Mouse (Mus musculus): ENCODE measurements at regions not wholly inside any gene's neighbourhood (a gene's known extent, or its start where the extent isn't known, plus 50 kb on each side); places are given as distances from the start of the nearest gene placed in this dataset.

DNA sequence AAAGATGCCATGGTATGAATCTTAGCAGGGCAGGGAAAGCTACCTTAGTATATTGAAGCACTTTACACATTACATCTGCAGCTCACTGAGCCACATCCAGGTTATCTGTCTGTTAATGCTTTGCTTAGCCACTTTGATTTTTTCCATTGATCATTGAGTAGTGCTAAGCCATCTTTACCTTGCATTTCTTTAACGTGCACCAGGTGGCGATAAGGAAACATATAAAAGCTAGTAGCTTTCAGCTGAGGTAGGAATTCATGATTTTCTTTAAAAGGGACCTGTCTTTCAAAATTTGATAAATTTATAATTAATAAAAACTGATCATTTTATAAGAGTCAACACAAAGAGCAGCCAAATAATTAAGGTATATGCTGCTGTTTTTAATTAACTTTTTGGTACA, 426.3 kb upstream of the Tpk1 start:
- H3K9ac ChIP-seq (ENCODE audit: low read length): no peak overlapping the region
- 56% methylated on average over 2 of the region's 2 CpGs for WGBS

DNA sequence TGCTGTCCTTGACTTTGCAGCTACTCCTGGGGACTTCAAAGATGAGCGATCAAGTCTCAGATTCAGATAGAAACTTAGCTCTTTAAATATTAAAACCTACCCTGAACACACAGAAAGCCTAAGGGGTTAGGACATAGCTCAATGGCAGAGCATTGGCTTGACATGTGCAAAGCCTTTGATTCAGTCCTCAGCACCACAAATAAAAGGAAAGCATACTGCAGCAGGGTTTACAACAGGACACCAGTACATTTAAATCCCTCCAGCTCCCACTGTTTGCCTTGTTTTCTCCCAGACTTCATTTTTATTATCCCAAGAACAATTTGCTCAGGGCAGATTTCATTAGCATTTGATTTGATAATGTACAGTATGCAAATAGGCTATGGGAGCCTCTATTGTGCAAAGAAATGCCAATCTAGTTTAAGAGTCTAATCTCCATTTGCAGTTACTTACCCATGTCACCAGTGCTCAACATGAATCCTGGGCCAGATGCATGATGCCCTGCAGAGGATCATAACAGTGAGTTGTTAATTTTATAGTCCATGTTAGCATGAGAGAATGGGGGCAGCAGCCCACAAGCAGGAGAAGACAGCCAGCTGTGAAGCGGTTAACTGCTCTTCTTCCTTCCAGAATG, 416.0 kb upstream of the Tpk1 start:
- no peaks in the 10 kb centered on the region for H3K9me3 ChIP-seq (replicated peaks; ENCODE audit: control insufficient read depth, low read length)
- H3K9ac ChIP-seq (ENCODE audit: low read length): no peak overlapping the region
- H3K4me1 ChIP-seq (ENCODE audit: control insufficient read depth, insufficient read depth, low read length): no peaks in the 10 kb centered on the region
- no peak overlapping the region for H3K4me2 ChIP-seq (ENCODE audit: low read length)
- no peaks in the 10 kb centered on the region for H3K27me3 ChIP-seq (replicated peaks; ENCODE audit: control insufficient read depth, insufficient read depth, low read length)
- no peaks in the 10 kb centered on the region for H3K36me3 ChIP-seq (ENCODE audit: control insufficient read depth, insufficient read depth, low read length)
- peak; percentile 43 for DNase-seq (ENCODE audit: low spot score)
- H3K4me3 ChIP-seq (ENCODE audit: low read depth, low read length): no peak overlapping the region
- no peak overlapping the region for H3K27ac ChIP-seq (ENCODE audit: low read depth, low read length)
- WGBS: 82% methylated on average over 2 of the region's 2 CpGs
- ATAC-seq: peak; percentile 69

More for the DNA sequence above, 426.3 kb upstream of the Tpk1 start:
- no peak overlapping the region for H3K27ac ChIP-seq (ENCODE audit: low read depth, low read length)
- no peaks in the 10 kb centered on the region for H3K9me3 ChIP-seq (replicated peaks; ENCODE audit: control insufficient read depth, low read length)
- H3K4me1 ChIP-seq (ENCODE audit: control insufficient read depth, insufficient read depth, low read length): no peaks in the 10 kb centered on the region
- H3K4me3 ChIP-seq (ENCODE audit: low read depth, low read length): no peak overlapping the region
- DNase-seq (ENCODE audit: low spot score) (peak; percentile 52), ATAC-seq (no peak)
- no peaks in the 10 kb centered on the region for H3K36me3 ChIP-seq (ENCODE audit: control insufficient read depth, insufficient read depth, low read length)
- no peaks in the 10 kb centered on the region for H3K27me3 ChIP-seq (replicated peaks; ENCODE audit: control insufficient read depth, insufficient read depth, low read length)
- H3K4me2 ChIP-seq (ENCODE audit: low read length): no peak overlapping the region

DNA sequence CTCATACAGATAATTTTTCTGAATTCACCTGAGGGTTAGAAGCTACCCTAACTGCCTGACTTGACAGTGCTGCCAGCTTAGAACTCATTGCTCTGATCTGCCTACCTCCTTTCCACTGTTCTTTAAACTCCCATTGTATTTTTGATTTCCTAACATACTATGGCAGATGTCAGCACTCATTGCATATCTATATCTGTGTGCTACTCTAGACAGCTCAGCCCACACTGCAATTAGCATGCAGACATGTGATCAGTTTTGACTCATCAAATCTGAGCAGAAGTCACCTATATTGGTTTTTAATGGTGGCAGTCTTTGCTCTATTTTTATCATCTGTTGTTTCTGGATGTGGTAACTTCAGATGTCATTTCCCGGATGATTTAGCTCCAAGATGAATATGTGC, 407.0 kb upstream of the Tpk1 start:
- Histone ChIP-seq H3K36me3 (ENCODE audit: control insufficient read depth, insufficient read depth, low read length) (no peaks in the 10 kb centered on the region), H3K4me3 (ENCODE audit: low read depth, low read length) (no peak overlapping the region), H3K27me3 (replicated peaks; ENCODE audit: control insufficient read depth, insufficient read depth, low read length) (no peaks in the 10 kb centered on the region), H3K4me2 (ENCODE audit: low read length) (no peak overlapping the region), H3K27ac (ENCODE audit: low read depth, low read length) (no peak overlapping the region), H3K9me3 (replicated peaks; ENCODE audit: control insufficient read depth, low read length) (no peaks in the 10 kb centered on the region), H3K9ac (ENCODE audit: low read length) (no peak overlapping the region), H3K4me1 (ENCODE audit: control insufficient read depth, insufficient read depth, low read length) (no peaks in the 10 kb centered on the region)
- ATAC-seq (no peak), DNase-seq (ENCODE audit: low spot score) (no peak)
- WGBS: 88% methylated on average over 1 of the region's 1 CpGs

DNA sequence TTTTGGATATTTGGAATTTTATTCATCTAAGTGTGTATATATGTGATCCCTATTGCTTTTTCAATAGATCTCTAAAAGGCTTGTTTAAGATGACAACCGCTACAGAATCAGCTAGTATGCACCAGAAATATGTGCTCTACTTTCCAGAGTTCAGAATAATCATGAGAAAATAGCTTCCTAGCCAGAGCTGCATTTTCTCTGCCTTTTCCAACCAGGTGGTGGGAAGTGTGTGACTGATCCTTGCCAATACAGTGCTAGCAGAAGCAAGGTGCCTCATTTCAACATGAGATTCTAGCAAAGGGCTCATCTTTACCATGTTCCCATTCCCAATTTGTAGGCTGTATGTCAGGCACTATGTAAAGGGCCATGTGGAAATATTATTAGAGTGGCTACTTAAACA, 401.8 kb upstream of the Tpk1 start:
- Histone ChIP-seq H3K9me3 (replicated peaks; ENCODE audit: control insufficient read depth, low read length) (no peaks in the 10 kb centered on the region), H3K27me3 (replicated peaks; ENCODE audit: control insufficient read depth, insufficient read depth, low read length) (no peaks in the 10 kb centered on the region), H3K27ac (ENCODE audit: low read depth, low read length) (no peak overlapping the region), H3K36me3 (ENCODE audit: control insufficient read depth, insufficient read depth, low read length) (no peaks in the 10 kb centered on the region), H3K4me1 (ENCODE audit: control insufficient read depth, insufficient read depth, low read length) (no peaks in the 10 kb centered on the region), H3K4me2 (ENCODE audit: low read length) (no peak overlapping the region), H3K4me3 (ENCODE audit: low read depth, low read length) (no peak overlapping the region), H3K9ac (ENCODE audit: low read length) (no peak overlapping the region)
- WGBS: 88% methylated on average over 1 of the region's 1 CpGs
- DNase-seq (ENCODE audit: low spot score): no peak
- ATAC-seq: no peak

Measured in forebrain, embryonic 14.5 days (tissue).